Mouse (Mus musculus) layer of hippocampus, adult 8-10 months (tissue): ENCODE measurements around the gene Abhd4. TPM values are rescaled to one million over a fixed set of nuclear protein-coding genes. Genes with fewer than 3 reads are reported as not detected.

Source experiments
- DNase-seq, 2 experiments: peaks; one replicate each; pipeline ENCODE4 v3.0.0; 2022; ENCODE audit warnings: low spot score in 2 of 2
- total RNA-seq, 4 experiments: library from RNA; stranded (reverse); gene quantifications; 2 replicates each; pipeline ENCODE4 v1.2.4; 2022

Gene Abhd4
- total RNA-seq, 4 experiments from 2014 or later = 51.6 to 78.9 (median 60.2) TPM

DNA sequence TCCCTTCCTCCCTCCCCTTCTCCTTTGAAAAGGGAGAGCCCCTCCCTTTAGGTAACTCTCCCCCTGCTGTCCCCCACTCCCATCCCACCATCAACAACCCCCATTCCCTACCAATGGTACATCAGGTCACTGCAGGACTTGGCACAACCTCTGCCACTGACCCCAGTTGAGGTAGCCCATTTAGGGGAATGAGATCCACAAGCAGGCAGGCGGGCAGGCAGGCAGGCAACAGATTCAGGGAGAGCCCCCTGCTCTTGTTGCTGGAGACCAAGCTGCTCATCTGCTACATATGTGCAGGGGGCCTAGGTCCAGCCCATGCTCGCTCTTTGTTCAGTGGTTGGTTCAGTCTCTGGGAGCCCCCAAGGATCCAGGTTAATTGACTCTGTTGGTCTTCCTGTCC, 22.5 kb downstream of the Abhd4 start:
- no peak for DNase-seq

DNA sequence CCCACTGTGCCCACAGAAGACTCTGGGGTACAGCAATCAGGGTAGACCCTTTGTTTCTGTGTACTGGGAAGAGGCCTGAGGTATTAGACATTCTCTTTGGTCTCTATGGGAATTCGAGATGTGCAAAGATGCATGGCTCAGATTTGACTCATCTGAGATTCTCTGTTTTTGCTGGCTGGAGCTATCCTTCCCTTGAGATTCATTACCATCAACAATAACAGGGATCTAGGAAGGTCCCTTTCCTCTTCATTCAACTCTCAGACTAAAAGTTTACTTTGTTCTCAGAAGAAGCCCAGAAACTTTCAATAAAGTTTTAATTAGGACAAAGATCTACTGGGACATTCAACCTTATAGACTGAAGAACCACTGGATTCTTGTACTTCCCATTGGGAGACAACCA, 30.9 kb downstream of the Abhd4 start, which contains the start of gene Olfr49:
Gene Olfr49, minus strand, starts transcription at position 101 of the 400 bp plus-strand sequence.
- DNase-seq = no peak

DNA sequence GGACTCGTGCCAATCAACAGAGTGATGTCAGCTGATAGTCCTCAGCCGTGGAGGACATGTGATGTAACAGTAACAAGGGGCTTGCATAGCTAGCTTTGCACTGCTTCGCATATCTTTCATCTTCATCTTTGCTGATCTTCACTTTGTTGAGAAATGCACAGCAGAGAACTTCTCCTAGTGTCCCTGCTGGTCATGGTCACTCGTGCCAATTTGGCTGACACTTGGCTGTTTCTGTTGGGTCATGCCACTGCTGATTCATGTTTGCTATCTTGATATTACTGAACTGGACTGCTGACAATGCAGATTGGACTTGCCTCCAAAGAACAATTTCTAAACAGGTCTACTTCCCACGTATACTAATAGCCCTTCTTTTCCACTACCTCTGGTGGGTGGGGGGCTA, 46.1 kb downstream of the Abhd4 start:
- DNase-seq = no peak

DNA sequence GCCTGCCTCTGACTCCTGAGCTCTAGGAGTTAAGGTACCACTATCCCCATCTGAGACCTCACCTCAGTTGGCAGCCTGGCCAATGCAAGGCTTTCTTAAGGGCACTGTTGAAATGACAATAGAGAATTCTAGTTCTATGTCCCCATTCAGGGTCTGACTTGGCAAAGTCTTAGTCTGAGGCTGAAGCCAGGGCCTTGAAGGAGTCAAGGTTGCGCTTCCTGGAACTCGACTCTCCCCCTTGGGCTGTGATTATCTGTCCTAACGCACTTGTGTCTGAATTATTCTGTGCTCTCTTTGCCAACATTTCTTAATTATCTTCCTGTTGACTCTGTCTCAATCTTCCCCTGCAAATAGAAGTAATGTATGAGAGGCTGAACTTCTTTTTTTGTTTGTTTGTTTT, 46.7 kb downstream of the Abhd4 start:
- DNase-seq = no peak

DNA sequence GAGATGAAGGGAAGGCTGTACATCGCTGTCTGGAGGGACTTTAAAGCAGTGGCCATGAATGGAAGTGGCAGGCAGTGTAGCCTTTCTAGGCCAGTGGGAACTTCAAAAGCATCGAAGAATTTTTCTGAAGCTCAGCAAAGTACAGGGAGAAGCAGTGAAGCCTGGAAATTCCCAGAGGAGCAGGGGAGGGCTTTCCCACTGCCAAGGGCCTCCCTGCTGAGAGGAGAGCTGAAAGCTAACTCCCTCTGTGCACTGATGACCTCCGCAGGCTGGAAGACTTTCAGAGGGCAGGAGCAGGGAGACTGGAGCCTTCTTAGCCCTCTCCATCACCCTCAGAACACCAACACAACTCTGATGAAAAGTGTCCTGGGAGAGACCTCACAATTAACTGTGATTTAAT, 57.8 kb downstream of the Abhd4 start:
- DNase-seq = no peak

Other genes with a start within 250 kb of the Abhd4 start
- gene Dad1, start 84 bp upstream of the Abhd4 start, total RNA-seq = 100 to 1,000 TPM; 107 to 132 (median 119) TPM
- not detected for gene Olfr49, start 30.8 kb downstream of the Abhd4 start, total RNA-seq
- 10 to 100 TPM; 50.0 to 56.6 (median 53.4) TPM for gene Oxa1l, start 106.6 kb downstream of the Abhd4 start, total RNA-seq
- gene Slc7a7, start 163.6 kb downstream of the Abhd4 start, total RNA-seq = 1 to 10 TPM; 2.0 to 6.5 (median 3.3) TPM
- gene Mrpl52, start 172.7 kb downstream of the Abhd4 start, total RNA-seq = 100 to 1,000 TPM in 2 of 4 experiments, 10 to 100 TPM in 2; 88.3 to 116 (median 96.6) TPM
- 10 to 100 TPM; 10.3 to 16.0 (median 13.4) TPM for gene Mmp14, start 177.4 kb downstream of the Abhd4 start, total RNA-seq
- 10 to 100 TPM; 32.0 to 44.8 (median 36.7) TPM for gene Lrp10, start 209.9 kb downstream of the Abhd4 start, total RNA-seq
- 10 to 100 TPM; 15.7 to 25.1 (median 18.7) TPM for gene Rem2, start 221.9 kb downstream of the Abhd4 start, total RNA-seq